Mouse (Mus musculus) left cerebral cortex, postnatal 25 days (tissue): ENCODE results near the gene Eogt. TPM values are rescaled to one million over a fixed set of nuclear protein-coding genes. Genes with fewer than 3 reads are reported as not detected.
A peak's percentile ranks its signal among the peaks of the same experiment; 100 is the strongest.

Experiments
- DNase-seq, 2 experiments: peaks; one replicate each; pipeline ENCODE4 v3.0.0; 2022; ENCODE audit warnings: low spot score in 2 of 2, mixed read lengths in 1 of 2
- intact Hi-C: fragments of 180-260 bp; cut with DNase I; formaldehyde crosslinking; loops from one replicate; pipeline ENCODE4 v1.15.1; 2025
- total RNA-seq, 2 experiments: library from RNA; stranded (reverse); gene quantifications; 2 replicates each; pipeline ENCODE4 v1.2.3; 2021

Gene Eogt
- total RNA-seq: 10 to 100 TPM; 25.8 to 34.5 TPM

GRCm38 (mm10) chr6:97148383-97149251, at the start of gene Eogt:
Gene Eogt (minus strand): TSS chr6:97149182.
- intact Hi-C loops: loop anchor here (10.0 kb wide), 1 partner anchor 376 kb away; no protein-coding TSS in a partner anchor
- DNase-seq: peak; percentile 69 to 81

GRCm38 (mm10) chr6:97179367-97179828, 30.4 kb upstream of the Eogt start:
- no peak for DNase-seq
- intact Hi-C loops: loop anchor here (2.0 kb wide), 1 partner anchor 25 kb away; the partner anchor contains the start of gene Uba3

- intact Hi-C loops: loop anchor here (2.0 kb wide), 1 partner anchor 26 kb away; the partner anchor contains the start of gene Uba3
These were observed 29.7 kb upstream of the Eogt start, which contains the start of gene Tmf1 for GRCm38 (mm10) chr6:97178491-97179366. Gene Tmf1 (minus strand): TSS chr6:97179122.

GRCm38 (mm10) chr6:97175716-97176115, 26.7 kb upstream of the Eogt start:
- peak in 1 of 2 experiments; percentile 10 for DNase-seq
- intact Hi-C loops: no loop called here

More at GRCm38 (mm10) chr6:97178491-97179366, 29.7 kb upstream of the Eogt start, which contains the start of gene Tmf1:
- peak; percentile 97 for DNase-seq

GRCm38 (mm10) chr6:97150156-97150555, 1.2 kb upstream of the Eogt start:
- intact Hi-C loops: no loop called here
- DNase-seq: no peak

GRCm38 (mm10) chr6:97149721-97150120, 739 bp upstream of the Eogt start:
- no peak for DNase-seq
- intact Hi-C loops: loop anchor here (10.0 kb wide), 1 partner anchor 375 kb away; no protein-coding TSS in a partner anchor

- intact Hi-C loops: loop anchor here (10.0 kb wide), 1 partner anchor 377 kb away; no protein-coding TSS in a partner anchor
These were observed 1.1 kb downstream of the Eogt start for GRCm38 (mm10) chr6:97147755-97148382.

GRCm38 (mm10) chr6:97145156-97145555, 3.8 kb downstream of the Eogt start:
- intact Hi-C loops: loop anchor here (10.0 kb wide), 1 partner anchor 380 kb away; no protein-coding TSS in a partner anchor
- DNase-seq: no peak

More at GRCm38 (mm10) chr6:97147755-97148382, 1.1 kb downstream of the Eogt start:
- DNase-seq: peak in 1 of 2 experiments; percentile 44

- intact Hi-C loops: loop anchor here (10.0 kb wide), 1 partner anchor 380 kb away; no protein-coding TSS in a partner anchor
- DNase-seq: peak in 1 of 2 experiments; percentile 29
These were observed 4.6 kb downstream of the Eogt start for GRCm38 (mm10) chr6:97144359-97144758.

GRCm38 (mm10) chr6:97142611-97143010, 6.4 kb downstream of the Eogt start:
- DNase-seq: no peak
- intact Hi-C loops: loop anchor here (10.0 kb wide), 1 partner anchor 382 kb away; no protein-coding TSS in a partner anchor

- DNase-seq: no peak
- intact Hi-C loops: loop anchor here (10.0 kb wide), 1 partner anchor 383 kb away; no protein-coding TSS in a partner anchor
These were observed 7.2 kb downstream of the Eogt start for GRCm38 (mm10) chr6:97141811-97142210.

GRCm38 (mm10) chr6:97132707-97133303, 16.2 kb downstream of the Eogt start:
- no peak for DNase-seq

GRCm38 (mm10) chr6:97131808-97132207, 17.2 kb downstream of the Eogt start:
- no peak for DNase-seq
- intact Hi-C loops: no loop called here

More at GRCm38 (mm10) chr6:97132707-97133303, 16.2 kb downstream of the Eogt start:
- intact Hi-C loops: no loop called here

GRCm38 (mm10) chr6:97130979-97131378, 18.0 kb downstream of the Eogt start:
- DNase-seq: no peak
- intact Hi-C loops: no loop called here

GRCm38 (mm10) chr6:97124336-97125010, 24.5 kb downstream of the Eogt start:
- DNase-seq: peak in 1 of 2 experiments; percentile 31
- intact Hi-C loops: no loop called here

- intact Hi-C loops: no loop called here
These were observed 28.1 kb downstream of the Eogt start for GRCm38 (mm10) chr6:97120922-97121321.

GRCm38 (mm10) chr6:97118327-97118726, 30.7 kb downstream of the Eogt start:
- intact Hi-C loops: no loop called here
- no peak for DNase-seq

More at GRCm38 (mm10) chr6:97120922-97121321, 28.1 kb downstream of the Eogt start:
- no peak for DNase-seq

- no peak for DNase-seq
- intact Hi-C loops: no loop called here
These were observed 32.1 kb downstream of the Eogt start for GRCm38 (mm10) chr6:97116896-97117295.
